Mouse (Mus musculus): ENCODE measurements at regions not wholly inside any gene's neighbourhood (a gene's known extent, or its start where the extent isn't known, plus 50 kb on each side); places are given as distances from the start of the nearest gene placed in this dataset.

- H3K27ac ChIP-seq (ENCODE audit: low read length), result no peak overlapping the region
- H3K36me3 ChIP-seq (ENCODE audit: control insufficient read depth, insufficient read depth), result no peaks in the 10 kb centered on the region
- H3K4me3 ChIP-seq (replicated peaks; ENCODE audit: low read length), result no peak overlapping the region
- H3K9ac ChIP-seq (replicated peaks; ENCODE audit: low read depth, low read length), result no peak overlapping the region
- H3K9me3 ChIP-seq (ENCODE audit: control insufficient read depth, low read length), result no peaks in the 10 kb centered on the region
- H3K27me3 ChIP-seq (replicated peaks; ENCODE audit: control insufficient read depth, insufficient read depth, low read length), result no peaks in the 10 kb centered on the region
- H3K4me1 ChIP-seq (replicated peaks; ENCODE audit: control insufficient read depth, insufficient read depth, low read length), result peaks cover 12% of the 10 kb centered on the region
- no peak for ATAC-seq
- H3K4me2 ChIP-seq (ENCODE audit: low read length), result no peak overlapping the region
- 67% methylated on average over 4 of the region's 4 CpGs for WGBS
Measured at GRCm38 (mm10) chr12:73409481-73410085, 123.0 kb downstream of the Slc38a6 start.

DNA sequence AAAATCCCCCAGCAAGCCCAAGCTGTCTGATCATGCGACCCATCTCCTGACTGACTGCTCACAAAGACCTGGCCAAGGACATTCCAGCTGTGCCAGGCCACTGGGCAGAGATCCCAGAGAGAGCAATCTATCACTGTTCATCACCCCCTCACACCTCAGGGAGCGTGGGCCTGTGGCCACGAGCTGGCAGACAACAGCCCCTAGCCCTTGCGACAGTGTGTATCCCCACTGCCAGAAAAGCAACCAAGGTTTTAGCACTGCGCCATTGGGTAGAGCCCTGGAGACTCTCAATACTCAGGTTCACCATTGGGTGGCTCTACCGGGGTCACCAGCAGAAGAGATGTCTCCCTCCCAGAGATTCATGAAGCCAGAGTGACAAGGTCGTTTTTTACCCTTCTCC lies 122.0 kb downstream of the Slc38a6 start:
- Histone ChIP-seq H3K36me3 (ENCODE audit: control insufficient read depth, insufficient read depth) (no peaks in the 10 kb centered on the region), H3K27me3 (replicated peaks; ENCODE audit: control insufficient read depth, insufficient read depth, low read length) (no peaks in the 10 kb centered on the region), H3K4me2 (ENCODE audit: low read length) (no peak overlapping the region), H3K4me3 (replicated peaks; ENCODE audit: low read length) (no peak overlapping the region), H3K27ac (ENCODE audit: low read length) (no peak overlapping the region), H3K4me1 (replicated peaks; ENCODE audit: control insufficient read depth, insufficient read depth, low read length) (peaks cover 12% of the 10 kb centered on the region), H3K9ac (replicated peaks; ENCODE audit: low read depth, low read length) (no peak overlapping the region), H3K9me3 (ENCODE audit: control insufficient read depth, low read length) (no peaks in the 10 kb centered on the region)
- no peak for ATAC-seq
- 78% methylated on average over 7 of the region's 7 CpGs for WGBS

GRCm38 (mm10) chr12:73408165-73408564 lies 121.6 kb downstream of the Slc38a6 start:
- no peaks in the 10 kb centered on the region for H3K9me3 ChIP-seq (ENCODE audit: control insufficient read depth, low read length)
- H3K4me2 ChIP-seq (ENCODE audit: low read length), result no peak overlapping the region
- H3K27ac ChIP-seq (ENCODE audit: low read length), result no peak overlapping the region
- peaks cover 8% of the 10 kb centered on the region for H3K4me1 ChIP-seq (replicated peaks; ENCODE audit: control insufficient read depth, insufficient read depth, low read length)
- H3K27me3 ChIP-seq (replicated peaks; ENCODE audit: control insufficient read depth, insufficient read depth, low read length), result no peaks in the 10 kb centered on the region
- no peak overlapping the region for H3K9ac ChIP-seq (replicated peaks; ENCODE audit: low read depth, low read length)
- 79% methylated on average over 11 of the region's 11 CpGs for WGBS
- no peaks in the 10 kb centered on the region for H3K36me3 ChIP-seq (ENCODE audit: control insufficient read depth, insufficient read depth)
- ATAC-seq, result no peak
- no peak overlapping the region for H3K4me3 ChIP-seq (replicated peaks; ENCODE audit: low read length)

DNA sequence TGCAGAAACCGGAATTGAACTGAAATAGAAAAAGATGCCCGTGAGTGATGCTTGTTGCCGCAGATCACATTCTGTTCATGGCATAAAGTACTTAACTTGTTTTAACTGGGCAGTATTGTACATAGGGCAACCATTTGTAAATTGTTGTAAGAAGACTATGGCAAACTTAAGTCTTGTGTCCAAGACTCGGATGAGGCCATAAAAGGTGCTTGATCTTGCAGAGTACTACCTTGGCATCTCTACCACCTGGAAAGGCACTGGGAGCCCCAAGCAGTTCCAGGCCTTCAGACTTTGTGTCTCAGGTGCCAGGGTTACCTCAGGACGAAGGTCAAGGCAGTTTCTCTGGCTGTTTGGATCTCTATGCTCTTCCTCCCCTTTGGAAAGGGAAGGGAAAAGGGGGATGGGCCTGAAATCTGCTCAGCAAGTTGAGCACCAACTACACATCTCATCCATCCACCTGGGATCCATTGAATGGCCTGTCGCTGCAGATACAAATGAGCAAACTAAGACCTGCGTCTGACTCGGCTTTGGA lies 120.0 kb downstream of the Slc38a6 start:
- Histone ChIP-seq H3K9me3 (ENCODE audit: control insufficient read depth, low read length) (no peaks in the 10 kb centered on the region), H3K4me1 (replicated peaks; ENCODE audit: control insufficient read depth, insufficient read depth, low read length) (peaks cover 5% of the 10 kb centered on the region; the same call in 1 of the 2 replicates), H3K27ac (ENCODE audit: low read length) (no peak overlapping the region), H3K4me3 (replicated peaks; ENCODE audit: low read length) (no peak overlapping the region), H3K9ac (replicated peaks; ENCODE audit: low read depth, low read length) (no peak overlapping the region), H3K27me3 (replicated peaks; ENCODE audit: control insufficient read depth, insufficient read depth, low read length) (no peaks in the 10 kb centered on the region), H3K36me3 (ENCODE audit: control insufficient read depth, insufficient read depth) (no peaks in the 10 kb centered on the region), H3K4me2 (ENCODE audit: low read length) (no peak overlapping the region)
- WGBS, result 86% methylated on average over 8 of the region's 8 CpGs
- no peak for ATAC-seq

DNA sequence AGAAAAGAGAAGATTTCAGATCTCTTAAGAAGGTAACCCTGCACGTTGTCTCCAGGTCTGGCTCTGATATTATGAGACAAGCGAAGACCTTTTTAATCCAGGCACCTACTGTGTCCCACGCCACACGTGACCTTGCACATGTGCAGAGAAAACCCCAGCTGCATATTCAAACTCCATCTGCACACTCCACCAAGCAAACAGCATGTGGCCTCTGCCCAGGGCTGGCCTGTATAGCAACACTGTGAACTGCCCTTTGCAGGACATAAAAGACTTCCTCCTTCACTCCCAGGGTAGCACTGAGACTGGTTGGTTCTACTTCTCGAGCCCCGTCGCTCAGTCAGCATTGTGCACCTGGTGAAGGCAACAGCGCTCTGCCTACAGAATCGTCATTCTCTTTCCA lies 119.0 kb downstream of the Slc38a6 start:
- Histone ChIP-seq H3K27me3 (replicated peaks; ENCODE audit: control insufficient read depth, insufficient read depth, low read length) (no peaks in the 10 kb centered on the region), H3K4me1 (replicated peaks; ENCODE audit: control insufficient read depth, insufficient read depth, low read length) (peaks cover 5% of the 10 kb centered on the region; the same call in 1 of the 2 replicates), H3K9me3 (ENCODE audit: control insufficient read depth, low read length) (no peaks in the 10 kb centered on the region), H3K9ac (replicated peaks; ENCODE audit: low read depth, low read length) (no peak overlapping the region), H3K4me3 (replicated peaks; ENCODE audit: low read length) (no peak overlapping the region), H3K27ac (ENCODE audit: low read length) (no peak overlapping the region), H3K4me2 (ENCODE audit: low read length) (no peak overlapping the region), H3K36me3 (ENCODE audit: control insufficient read depth, insufficient read depth) (no peaks in the 10 kb centered on the region)
- ATAC-seq, result no peak
- 68% methylated on average over 9 of the region's 9 CpGs for WGBS

DNA sequence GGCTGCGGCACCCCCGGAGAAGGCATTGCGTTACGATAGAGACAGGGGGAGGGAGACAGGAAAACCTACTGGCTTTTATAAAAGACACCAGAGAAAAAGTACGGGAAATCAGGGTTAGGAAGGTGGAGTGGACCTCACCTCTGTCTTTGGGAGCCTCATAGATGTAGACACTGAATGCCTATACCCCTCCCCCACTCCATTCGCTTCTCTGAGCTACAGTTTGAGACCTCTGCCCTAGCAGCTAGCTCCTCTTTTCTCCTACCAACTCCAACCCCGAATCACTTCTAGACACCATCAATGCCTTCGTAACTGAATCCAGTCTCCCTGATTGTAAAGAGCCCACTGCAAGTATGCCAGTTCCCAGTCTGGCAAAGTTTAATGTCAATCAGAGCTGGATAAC lies 118.5 kb downstream of the Slc38a6 start:
- no peaks in the 10 kb centered on the region for H3K27me3 ChIP-seq (replicated peaks; ENCODE audit: control insufficient read depth, insufficient read depth, low read length)
- WGBS, result 79% methylated on average over 8 of the region's 8 CpGs
- no peak for ATAC-seq
- H3K9me3 ChIP-seq (ENCODE audit: control insufficient read depth, low read length), result no peaks in the 10 kb centered on the region
- no peaks in the 10 kb centered on the region for H3K36me3 ChIP-seq (ENCODE audit: control insufficient read depth, insufficient read depth)
- no peak overlapping the region for H3K4me2 ChIP-seq (ENCODE audit: low read length)
- H3K4me3 ChIP-seq (replicated peaks; ENCODE audit: low read length), result no peak overlapping the region
- peaks cover 5% of the 10 kb centered on the region; the same call in 1 of the 2 replicates for H3K4me1 ChIP-seq (replicated peaks; ENCODE audit: control insufficient read depth, insufficient read depth, low read length)
- no peak overlapping the region for H3K27ac ChIP-seq (ENCODE audit: low read length)
- H3K9ac ChIP-seq (replicated peaks; ENCODE audit: low read depth, low read length), result no peak overlapping the region

DNA sequence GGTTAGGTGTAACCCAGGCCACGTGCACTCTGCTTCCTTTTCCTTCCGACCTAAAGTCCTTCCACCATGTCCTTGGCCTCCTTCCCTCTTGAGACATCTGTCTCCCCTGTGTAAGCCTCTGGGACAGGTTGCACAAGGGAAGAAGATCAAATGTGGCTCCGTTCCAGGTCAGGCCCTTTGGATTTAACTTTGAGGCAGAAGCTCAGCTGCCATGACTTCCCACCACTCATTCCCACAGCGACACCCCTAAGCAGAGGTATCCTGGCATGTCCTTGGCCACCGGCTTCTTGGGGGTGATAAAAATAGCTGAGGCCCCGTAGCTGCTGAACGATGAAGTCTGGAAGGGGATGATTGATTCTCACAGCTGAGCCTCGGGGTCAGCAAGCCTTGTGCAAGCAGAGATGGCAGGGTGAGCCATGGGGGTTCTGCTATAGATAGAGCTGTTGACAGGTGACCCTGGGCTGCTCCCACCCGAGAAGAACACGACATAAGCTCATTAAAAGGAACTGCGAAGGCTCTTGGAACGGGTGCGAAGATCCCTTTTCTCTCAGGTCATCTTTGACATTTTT lies 117.4 kb downstream of the Slc38a6 start:
- Histone ChIP-seq H3K9ac (replicated peaks; ENCODE audit: low read depth, low read length) (no peak overlapping the region), H3K27me3 (replicated peaks; ENCODE audit: control insufficient read depth, insufficient read depth, low read length) (no peaks in the 10 kb centered on the region), H3K4me2 (ENCODE audit: low read length) (no peak overlapping the region), H3K4me1 (replicated peaks; ENCODE audit: control insufficient read depth, insufficient read depth, low read length) (no peaks in the 10 kb centered on the region), H3K27ac (ENCODE audit: low read length) (no peak overlapping the region), H3K4me3 (replicated peaks; ENCODE audit: low read length) (no peak overlapping the region), H3K9me3 (ENCODE audit: control insufficient read depth, low read length) (no peaks in the 10 kb centered on the region), H3K36me3 (ENCODE audit: control insufficient read depth, insufficient read depth) (no peaks in the 10 kb centered on the region)
- 86% methylated on average over 13 of the region's 13 CpGs for WGBS
- no peak for ATAC-seq
